Mouse (Mus musculus): ENCODE results near the gene Calml4.
"Not testable (repeated sequence)": the region's sequence is repeated elsewhere in the genome, so short reads cannot be mapped to it uniquely, and the experiment has no call there.

The Calml4 gene

DNA sequence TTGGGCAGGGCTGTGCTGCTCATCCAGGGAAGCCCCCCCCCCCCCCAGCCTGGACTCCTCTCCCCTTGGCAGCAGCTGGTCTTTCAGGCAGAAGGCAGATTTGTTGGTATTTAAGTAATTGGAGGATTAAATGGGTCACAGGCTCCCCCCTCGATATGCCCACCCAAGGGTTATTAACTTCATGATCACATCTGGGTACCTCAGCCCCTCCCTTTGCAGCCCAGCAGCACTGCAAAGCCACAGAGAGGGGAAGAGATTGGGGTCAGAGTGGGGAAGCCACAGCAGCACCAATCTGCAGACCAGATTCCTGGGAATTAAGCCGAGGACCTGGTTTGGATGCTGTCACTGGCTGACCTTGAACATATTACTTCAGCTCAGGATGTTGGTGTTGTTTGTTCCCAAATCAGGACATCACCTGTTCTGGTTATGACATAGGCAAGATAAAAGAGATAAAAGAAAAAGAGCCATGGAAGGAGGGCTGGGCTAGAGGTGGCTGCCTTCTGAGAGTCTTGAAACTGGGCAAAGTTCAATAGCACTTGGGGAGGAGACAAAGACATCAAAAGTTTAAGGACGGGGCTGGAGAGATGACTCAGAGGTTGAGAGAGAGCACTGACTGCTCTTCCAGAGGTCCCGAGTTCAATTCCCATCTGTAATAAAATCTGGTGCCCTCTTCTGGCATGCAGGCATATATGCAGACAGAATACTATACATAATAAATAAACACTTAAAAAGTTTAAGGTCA lies 22.0 kb upstream of the Calml4 start:
- DNase-seq (ENCODE audit: low read depth, low spot score): peak; percentile 57

DNA sequence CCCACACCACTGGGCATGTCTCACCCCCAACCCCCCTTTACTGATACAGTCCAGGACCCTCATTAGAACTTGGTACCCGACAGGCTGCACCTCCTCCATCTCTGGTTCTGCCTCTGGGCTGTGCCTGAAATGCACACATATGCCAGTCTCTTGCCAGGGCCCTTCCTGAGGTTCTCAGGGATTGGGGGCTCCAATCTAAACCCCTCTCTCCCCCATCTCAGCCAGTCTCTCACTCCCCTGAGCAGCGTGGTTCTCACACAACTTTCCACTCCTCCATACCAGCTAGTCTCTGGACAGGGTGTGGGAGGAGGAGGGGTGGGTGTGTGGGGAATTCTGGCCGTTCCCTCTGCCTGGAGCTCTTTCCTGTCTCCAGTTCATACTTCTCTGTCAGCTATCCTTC lies 20.3 kb upstream of the Calml4 start:
- DNase-seq (ENCODE audit: low read depth, low spot score): no peak

DNA sequence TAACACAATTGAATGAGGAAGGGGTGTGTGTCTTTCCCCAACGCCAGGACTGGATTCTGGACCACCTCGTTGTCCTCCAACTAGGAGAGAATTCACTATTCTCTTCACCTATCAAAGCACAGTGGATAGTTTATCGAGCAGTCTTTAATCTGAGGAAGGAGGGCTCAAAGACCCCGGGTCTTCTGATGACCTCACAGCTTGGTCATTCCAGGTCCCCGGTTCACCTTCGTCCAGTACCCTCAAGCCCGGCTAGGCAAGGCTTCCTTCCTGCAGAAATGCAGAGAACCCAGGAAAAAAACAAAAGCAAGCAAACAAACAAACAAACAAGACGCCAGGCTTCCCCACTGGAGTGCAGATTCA lies 19.8 kb upstream of the Calml4 start:
- DNase-seq (ENCODE audit: low read depth, low spot score): no peak

DNA sequence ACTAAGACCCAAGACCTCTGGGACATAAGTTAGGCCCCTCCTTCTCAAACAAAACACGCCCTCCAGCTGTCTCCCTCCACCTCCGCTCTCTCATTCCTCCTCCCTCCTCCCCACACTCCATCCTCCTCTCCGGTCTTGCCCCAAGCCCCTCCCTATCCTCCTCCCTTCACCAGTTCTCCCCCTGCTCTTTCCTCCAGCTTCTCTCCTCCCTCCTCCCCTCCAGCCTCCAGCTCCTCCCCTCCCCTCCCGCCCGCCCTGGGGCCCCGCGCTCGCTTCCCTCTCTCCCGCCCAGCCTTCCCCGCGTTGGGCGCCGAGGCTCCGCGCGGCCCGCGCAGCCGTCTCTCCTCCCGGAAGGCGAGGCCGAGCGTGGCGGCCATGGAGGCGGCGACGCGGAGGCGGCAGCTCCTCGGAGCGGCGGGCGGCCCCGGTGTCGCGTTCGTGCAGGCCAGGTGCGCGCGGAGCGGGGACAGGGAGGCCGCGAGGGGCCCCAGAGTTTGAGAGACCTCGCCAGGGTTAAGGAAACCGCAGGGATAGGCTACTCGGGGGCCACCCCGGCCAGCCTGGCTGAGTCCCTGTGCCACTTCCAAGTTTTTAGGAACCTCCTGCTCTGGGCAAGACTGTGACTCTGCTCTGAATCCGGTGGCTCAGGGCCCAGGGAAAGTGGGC lies 19.2 kb upstream of the Calml4 start, which contains the start of gene Cln6:
TSS of gene Cln6 (plus strand) at position 280 of the 666 bp plus-strand sequence.
- peak; percentile 90 for DNase-seq (ENCODE audit: low read depth, low spot score)

DNA sequence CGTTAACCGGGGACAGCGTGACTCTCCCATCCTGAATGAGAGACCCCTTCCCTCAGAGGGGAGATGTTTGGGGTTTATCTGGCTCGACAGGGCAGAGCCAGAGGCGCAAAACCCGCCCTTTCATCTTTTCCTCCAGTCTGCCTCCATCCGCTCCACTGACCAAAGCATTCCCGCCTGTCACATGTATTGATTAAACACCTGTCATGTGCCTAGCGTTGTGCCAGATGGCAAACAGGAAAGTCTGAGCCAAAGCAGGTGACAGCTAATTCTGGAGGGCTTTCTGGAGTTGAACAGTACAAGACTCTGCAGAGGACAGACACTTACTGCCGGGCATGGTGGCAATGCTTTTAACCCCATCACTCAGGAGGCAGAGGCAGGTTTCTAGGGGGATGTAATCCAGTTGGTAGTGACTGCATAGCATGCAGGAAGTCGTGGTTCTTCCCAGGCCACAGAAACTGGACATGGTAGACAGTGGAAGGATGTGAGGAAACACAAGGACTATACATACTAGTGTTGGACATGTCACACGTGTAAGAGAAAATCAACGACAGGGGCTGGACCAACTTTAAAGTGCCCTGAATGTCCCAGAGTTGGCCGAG lies 18.6 kb upstream of the Calml4 start:
- DNase-seq (ENCODE audit: low read depth, low spot score): peak; percentile 36

DNA sequence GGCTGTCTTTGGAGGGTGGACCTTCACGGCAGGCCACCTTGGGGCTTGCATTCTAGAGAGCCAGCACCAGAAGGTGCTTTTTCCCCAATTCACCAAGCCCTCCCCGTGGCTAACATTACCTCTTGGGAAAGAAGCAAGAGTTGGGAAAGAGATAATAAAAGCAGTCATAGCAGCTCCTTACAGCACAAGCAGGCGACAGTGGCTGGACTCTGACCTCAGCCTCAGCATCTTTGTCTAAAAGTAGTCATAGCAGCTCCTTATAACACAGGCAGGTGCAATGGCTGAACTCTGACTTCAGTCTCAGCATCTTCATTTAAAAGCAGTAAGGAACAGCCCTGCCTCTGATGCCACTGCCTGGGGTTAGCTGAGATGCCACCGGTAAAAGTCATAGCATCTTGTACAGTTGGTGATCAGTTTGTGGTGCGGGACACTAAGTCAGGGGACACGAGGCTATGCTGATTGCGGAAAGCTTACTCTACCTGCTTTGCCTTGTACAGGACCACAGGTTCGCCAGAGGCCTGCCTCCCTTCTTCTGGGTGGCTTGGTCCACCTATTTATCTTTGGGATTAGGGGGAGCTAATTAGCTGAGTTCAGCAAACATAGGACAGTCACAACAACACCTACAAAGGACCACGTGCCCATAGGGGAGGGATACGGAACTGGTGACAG lies 14.4 kb upstream of the Calml4 start:
- no peak for DNase-seq (ENCODE audit: low read depth, low spot score)

DNA sequence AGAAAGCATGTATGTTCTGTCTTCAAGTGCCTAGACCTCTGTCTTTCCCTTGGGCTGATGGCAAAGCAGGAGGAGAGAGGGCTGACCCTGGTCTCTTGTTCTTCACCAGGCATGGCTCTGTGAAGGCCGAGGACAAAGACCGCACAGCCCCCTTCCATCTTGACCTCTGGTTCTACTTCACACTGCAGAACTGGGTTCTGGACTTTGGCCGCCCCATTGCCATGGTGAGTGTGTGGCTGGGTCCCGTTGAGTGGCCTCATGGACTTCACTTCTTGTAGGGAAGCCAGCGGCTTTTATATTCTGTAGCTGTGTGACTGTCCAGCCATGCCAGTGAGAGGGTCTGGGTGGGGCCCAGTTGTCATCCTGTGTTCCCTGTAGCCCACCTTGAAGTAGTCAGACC lies 13.4 kb upstream of the Calml4 start:
- no peak for DNase-seq (ENCODE audit: low read depth, low spot score)

DNA sequence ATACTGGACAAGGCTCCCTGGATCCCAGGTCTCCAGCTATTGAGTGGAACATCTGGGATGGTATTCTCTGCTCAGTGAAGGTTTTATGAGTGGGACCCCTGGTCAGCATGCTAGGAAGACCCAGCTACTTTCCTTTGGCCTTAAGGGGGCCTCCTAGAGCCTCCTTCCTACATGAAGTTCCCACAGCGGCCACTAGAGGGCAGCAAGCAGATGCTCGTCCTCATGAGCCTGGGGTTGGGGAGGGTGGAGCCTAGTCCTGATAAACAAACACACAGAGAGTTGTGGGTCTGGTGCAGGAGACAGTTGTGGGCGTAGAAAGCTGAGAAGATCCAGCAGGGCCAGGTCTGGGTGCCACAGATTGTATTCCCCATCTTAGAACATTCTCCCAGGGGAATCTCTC lies 10.2 kb upstream of the Calml4 start:
- DNase-seq (ENCODE audit: low read depth, low spot score): peak; percentile 92

DNA sequence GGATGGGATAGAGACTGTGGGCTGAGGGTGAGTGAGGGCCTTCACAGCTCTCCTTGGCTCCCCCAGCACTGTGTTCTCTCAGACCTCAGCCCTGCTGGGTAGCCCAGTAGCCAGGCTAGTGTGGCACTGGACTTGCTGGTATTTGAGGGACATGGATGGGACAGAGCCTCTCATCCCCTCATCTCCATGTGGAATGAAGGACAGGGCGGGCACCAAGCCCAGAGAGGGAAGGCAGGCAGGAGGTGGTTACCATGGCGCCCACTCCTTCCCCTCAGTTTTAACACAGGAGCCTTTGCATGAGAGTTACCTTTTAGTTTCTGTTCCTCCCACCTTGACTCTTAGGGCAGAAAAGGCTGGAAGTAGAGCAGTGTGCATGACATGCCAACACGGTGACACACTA lies 9.2 kb upstream of the Calml4 start:
- no peak for DNase-seq (ENCODE audit: low read depth, low spot score)

DNA sequence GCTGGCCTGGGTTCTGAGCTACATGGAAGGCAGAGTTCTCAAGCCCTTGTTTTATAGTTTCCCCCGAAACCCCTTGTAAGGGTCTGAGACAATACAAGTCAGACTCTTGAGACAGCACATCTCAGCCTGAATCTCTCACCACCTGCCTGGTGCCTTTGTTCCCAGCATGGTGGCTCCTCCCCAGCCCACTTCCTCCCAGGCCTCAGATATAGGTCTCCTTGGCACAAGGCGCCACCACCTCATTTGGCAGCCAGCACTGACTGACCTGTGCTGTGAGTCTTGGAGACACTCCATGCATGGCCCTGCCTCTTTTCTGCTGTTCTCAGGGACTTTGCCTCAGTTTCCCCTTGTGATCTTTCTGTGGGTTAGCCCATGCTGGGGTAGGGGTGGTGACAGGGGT lies 6.3 kb upstream of the Calml4 start:
- no peak for DNase-seq (ENCODE audit: low read depth, low spot score)

DNA sequence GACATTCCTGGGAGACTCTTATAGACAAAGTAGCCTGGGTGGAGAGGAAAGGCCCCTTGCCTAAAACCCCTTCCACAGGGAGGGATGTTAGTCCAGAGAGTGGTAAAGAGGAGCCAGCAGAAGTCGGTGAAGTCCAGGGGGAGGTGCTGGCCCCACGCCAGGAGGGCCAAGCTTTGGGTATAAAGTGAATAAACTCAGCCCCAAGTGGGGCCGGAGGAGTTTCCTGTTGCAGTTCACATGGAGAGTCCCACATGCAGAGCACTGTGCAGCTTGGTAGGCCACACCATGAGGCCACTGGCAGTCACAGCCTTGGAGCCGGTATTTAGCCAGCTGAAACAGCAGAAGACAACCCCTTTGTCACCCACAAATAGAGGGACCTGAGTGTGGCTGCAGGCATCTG lies 3.4 kb upstream of the Calml4 start:
- no peak for DNase-seq (ENCODE audit: low read depth, low spot score)

DNA sequence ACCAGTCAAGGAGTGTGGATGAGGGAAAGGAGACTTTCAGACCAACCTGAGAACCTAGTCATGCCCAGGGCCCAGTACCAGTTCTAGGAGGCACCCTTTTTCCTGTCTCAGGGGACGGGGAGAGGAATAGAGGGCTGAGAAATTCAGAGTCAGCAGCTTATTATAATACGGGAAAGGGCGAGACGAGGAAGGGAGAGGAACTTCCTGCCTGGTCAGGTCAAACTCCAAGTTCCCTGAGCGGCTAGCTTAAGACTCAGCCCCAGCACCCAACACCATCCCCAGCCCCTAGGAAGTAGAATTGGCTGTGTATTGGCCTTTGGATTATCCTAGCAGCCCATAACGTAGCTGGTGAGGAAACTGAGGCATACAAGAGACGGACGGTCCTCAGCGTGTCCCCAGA lies 664 bp upstream of the Calml4 start:
- no peak for DNase-seq (ENCODE audit: low read depth, low spot score)

DNA sequence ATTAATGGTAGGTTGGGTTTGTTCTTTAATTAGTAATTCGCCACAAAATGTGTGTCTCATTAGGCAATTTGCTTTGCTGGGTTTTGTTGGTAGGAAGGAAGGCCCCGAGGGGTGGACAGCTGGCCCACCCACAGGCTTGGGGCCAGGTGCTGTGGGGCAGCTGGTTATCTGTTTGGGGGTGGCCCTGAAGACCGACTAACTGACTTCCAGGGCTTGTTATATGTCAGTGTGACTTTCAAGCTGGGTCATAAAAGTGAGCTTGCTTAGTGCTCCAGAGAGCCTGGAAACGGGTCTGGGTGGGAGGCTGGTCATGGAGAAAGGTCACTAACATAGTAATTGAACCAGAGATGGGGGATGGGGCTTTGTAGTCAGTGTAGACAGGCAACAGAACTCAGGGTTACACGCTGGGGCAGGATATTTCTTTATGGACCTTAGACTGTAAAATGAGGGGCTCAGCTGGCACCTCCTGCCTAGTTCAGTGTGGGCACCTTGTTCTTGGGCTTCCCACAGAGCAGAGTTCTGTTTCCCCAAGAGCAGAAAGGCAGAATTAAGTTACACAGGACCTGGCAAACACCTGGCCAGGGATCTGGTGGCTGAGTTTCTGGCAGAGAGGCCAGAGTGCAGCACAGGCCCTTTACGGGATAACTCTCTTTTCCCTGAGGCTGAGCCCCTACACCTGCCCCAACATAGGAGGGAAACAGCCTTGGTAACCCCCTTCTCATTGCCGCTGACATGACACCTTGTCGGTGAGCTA lies 563 bp downstream of the Calml4 start:
- peak; percentile 11 for DNase-seq (ENCODE audit: low read depth, low spot score)

DNA sequence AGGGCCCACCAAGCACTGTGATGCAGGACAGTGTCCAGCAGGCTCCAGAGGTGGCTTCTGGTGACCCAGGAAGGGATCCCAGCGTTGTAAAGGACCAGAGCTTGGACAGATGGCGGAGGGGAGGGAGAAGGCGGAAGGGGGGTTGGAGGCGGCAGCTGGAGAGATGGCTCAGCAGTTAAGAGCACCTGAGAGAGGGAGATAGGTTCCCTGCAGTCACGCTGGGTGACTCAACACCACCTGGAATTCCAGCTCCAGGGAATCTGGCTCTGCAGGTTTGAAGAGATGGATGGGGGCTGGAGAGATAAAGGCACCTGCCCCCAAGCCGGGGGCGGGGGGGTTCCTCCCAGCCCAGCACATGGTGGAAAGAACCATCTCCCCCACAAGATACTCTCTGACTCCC lies 2.2 kb downstream of the Calml4 start:
- DNase-seq (ENCODE audit: low read depth, low spot score): not testable (repeated sequence)

DNA sequence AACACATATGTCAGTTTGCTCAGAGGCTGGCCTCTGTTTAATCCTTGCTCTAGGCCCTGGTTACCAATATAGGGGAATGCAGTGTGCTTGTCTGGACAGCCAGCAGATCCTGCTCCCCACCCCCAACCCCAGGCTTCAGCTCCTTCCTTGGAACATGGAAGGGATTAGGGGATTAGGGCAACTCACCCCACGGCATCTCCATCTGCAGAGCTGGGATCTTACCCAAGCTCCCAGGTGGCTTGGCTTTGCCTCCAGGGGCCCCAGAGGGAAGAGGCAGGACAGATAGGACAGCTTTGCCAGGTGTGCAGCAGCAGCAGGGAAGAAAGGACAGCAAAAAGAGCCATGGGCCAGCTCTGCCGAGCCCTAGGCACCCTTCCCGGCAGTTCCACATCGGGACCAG lies 3.0 kb downstream of the Calml4 start:
- no peak for DNase-seq (ENCODE audit: low read depth, low spot score)

DNA sequence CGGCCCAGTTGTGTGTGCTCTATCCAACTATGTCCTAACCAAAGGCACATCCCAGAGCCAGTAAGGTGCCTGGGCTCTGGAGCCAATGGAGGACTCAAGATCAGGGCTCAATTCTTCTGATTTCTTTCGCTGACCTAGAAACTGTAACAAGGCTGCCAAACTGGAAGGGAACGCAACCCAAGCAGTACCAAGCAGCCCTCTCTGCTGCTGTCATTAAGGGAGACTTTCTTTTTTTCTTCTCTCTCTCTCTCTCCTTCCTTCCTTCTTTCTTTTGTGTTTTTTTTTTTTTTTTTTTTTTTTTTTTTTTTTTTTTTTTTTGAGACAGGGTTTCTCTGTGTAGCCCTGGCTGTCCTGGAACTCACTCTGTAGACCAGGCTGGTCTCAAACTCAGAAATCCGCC lies 11.4 kb downstream of the Calml4 start:
- DNase-seq (ENCODE audit: low read depth, low spot score): not testable (repeated sequence)

DNA sequence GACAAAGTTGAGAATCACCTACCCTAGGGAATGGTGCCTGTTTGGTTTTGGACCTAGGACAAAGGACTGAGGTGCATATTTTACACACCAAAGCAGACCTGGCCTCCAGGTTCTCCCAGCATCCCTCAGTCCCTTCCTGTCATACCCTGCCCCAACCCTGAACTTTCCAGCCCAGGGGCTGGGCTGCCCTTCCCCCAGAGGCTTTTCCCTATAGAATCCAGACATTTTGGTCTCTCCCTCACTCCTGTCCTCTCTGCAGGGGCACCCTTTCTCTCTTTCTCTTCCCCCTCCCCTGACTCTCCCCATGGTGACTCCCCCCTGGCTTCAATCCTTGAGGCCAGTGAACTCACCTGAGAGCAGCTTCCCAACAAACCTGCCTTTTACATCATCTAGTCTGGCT lies 12.8 kb downstream of the Calml4 start:
- DNase-seq (ENCODE audit: low read depth, low spot score): no peak

DNA sequence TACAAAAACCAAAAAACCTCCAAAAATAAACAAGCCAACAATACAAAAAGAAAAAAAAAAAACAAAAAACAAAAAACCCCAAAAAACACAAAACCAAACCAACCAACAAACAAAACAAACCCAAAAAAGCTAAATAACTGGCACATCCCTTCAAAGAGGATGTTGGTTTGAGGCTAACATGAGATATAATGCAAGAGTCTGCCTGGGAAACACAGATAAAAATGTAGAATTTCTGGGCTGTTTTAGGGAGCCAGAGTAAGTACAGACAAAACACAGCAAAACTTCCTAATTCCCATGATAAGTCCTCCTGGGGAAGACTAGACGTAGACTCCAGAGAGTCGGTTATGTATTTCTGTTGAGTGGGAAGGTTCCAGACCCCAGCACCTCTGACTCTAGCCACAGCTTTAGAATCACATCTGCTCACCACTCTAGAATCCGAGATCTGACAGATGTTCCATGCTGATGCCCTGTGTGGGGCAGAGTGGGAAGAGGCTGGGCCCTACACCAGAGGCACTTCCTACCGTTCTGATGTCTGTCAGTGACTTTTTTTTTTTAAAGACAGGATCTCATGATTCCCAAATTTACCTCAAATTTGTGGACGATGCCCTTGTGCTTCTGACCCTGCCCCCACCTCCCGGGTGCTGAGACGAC lies 19.2 kb downstream of the Calml4 start:
- DNase-seq (ENCODE audit: low read depth, low spot score): no peak

DNA sequence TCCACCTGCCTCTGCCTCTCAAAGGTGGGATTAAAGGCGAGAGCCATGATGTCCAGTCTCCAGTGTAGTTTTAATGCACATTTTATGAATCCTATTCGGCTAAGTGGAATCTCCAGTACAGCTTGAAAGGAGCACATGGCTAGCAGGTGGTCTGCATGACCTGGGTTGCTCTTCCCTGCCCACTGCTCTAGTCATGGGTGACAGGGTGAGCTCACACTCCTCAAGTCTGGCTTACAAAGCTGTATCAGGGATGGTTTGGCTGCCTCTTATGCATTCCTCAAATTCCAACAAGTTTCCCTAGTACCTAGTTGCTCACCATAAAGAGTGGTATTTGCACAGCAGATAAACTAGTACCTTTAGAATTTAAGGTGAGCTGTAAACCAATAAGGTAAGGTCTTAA lies 19.9 kb downstream of the Calml4 start:
- DNase-seq (ENCODE audit: low read depth, low spot score): peak; percentile 46

DNA sequence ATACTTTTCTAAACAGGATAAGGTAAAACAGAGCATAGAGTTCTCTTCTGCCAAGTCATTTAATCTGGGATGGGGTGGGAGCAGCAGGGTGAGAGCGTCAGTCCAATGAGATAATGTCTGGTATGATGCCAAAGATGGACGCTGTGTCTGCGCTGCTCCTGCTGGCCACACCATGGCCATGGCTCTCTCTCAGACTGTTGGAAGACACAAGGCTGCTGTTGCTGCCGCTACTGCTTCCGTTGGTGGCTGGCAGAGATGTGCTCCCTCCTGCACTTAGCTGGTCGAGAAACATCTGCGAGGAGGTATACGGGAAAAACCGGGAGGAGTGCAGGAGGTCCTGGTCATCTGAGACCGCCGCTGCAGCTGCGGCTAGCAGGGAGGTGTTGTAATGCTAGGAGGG lies 24.0 kb downstream of the Calml4 start:
- peak; percentile 31 for DNase-seq (ENCODE audit: low read depth, low spot score)

DNA sequence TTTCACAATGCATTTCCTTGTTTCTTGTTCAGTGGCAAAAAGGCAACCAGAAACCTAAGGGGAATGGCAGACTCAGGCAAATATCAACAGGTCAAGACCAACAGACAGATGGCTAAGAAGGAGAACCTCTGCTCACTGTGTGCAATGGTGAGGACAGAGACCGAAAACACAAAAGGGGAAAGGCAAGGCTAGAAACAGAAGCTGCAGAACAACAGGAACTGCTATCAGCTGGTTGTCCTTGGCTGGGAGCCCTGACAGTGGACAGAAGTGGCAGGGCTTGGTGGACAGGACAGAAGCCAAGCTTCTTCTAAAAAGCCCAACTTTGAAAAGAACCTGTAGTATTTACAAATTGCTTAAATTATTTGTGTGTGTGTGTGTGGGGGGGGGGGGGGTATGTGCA lies 36.6 kb downstream of the Calml4 start:
- no peak for DNase-seq (ENCODE audit: low read depth, low spot score)
